Mouse (Mus musculus): ENCODE measurements at regions not wholly inside any gene's neighbourhood (a gene's known extent, or its start where the extent isn't known, plus 50 kb on each side); places are given as distances from the start of the nearest gene placed in this dataset.

DNA sequence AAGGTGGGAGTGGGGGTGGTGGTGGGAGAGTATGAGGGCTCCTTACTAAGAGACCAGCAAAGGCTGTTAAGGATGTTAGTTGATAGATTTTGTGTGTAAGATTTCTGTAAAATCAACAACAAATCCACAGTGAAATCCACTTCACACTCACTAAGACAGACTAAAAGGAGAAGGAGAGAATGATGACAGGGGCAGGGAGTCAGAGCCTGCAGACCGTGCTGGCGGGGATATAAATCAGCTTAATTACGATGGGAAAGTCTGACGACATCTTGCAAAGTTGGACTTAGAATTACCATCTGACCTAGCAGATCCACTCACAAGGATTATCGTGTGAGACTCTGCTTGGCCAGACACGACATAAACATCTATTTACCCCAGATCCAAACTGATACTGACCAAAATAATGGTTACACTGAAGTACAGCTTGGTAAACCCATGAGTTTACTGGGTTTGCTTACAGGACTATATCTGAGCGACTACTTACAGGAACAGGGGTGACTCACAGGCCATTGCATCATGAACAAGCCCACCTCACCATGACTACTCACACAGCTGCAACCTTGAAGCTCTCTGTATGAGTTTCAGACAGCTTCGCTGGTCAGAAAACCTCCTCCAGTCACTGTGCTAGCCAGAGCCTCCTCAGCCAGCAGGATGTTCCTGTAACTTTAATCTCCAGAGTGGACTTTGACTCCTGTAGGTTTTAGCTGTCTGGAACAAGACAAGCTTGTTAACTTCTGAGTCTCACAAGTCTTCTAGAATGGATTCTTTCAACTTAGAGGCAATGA is 50.5 kb upstream of the Ednra start:
- no peak overlapping the region for H3K27ac ChIP-seq (ENCODE audit: low read depth, low read length)
- H3K4me2 ChIP-seq (replicated peaks; ENCODE audit: low read depth, low read length), result no peak overlapping the region
- WGBS, result 82% methylated on average over 8 of the region's 8 CpGs
- H3K27me3 ChIP-seq (ENCODE audit: control insufficient read depth, insufficient read depth, low read length), result no peaks in the 10 kb centered on the region
- H3K4me3 ChIP-seq (ENCODE audit: low read depth, low read length), result no peak overlapping the region
- no peaks in the 10 kb centered on the region for H3K9me3 ChIP-seq (ENCODE audit: control insufficient read depth, low read length)
- no peaks in the 10 kb centered on the region for H3K36me3 ChIP-seq (ENCODE audit: control insufficient read depth, insufficient read depth, low read length)
- H3K4me1 ChIP-seq (replicated peaks; ENCODE audit: control insufficient read depth, insufficient read depth, low read length), result no peaks in the 10 kb centered on the region
- DNase-seq (ENCODE audit: low spot score) (no peak), ATAC-seq (ENCODE audit: low FRiP score) (no peak)
- no peak overlapping the region for H3K9ac ChIP-seq (ENCODE audit: low read depth, low read length)

DNA sequence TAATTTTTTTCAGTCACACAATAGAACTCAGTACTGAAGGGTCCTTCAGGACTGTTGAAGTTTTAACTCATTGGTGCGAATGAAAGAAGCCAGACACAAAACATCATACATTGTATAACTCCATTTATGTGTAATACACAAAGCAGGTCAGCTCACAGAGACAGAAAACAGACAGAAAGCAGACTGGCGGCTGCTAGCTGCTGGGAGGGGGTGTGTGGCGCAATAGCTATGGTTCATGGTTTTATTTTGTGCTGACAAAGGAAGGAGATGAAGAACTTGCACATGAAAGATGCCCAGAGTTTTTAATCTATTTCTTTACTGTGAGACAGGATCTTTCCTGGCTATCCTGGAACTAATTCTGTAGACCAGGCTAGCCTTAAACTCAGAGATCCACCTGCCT is 51.3 kb upstream of the Ednra start:
- no peaks in the 10 kb centered on the region for H3K9me3 ChIP-seq (ENCODE audit: control insufficient read depth, low read length)
- ATAC-seq (ENCODE audit: low FRiP score) (no peak), DNase-seq (ENCODE audit: low spot score) (no peak)
- H3K27ac ChIP-seq (ENCODE audit: low read depth, low read length), result no peak overlapping the region
- no peak overlapping the region for H3K4me3 ChIP-seq (ENCODE audit: low read depth, low read length)
- WGBS, result 88% methylated on average over 3 of the region's 3 CpGs
- no peaks in the 10 kb centered on the region for H3K27me3 ChIP-seq (ENCODE audit: control insufficient read depth, insufficient read depth, low read length)
- no peaks in the 10 kb centered on the region for H3K4me1 ChIP-seq (replicated peaks; ENCODE audit: control insufficient read depth, insufficient read depth, low read length)
- no peaks in the 10 kb centered on the region for H3K36me3 ChIP-seq (ENCODE audit: control insufficient read depth, insufficient read depth, low read length)
- no peak overlapping the region for H3K4me2 ChIP-seq (replicated peaks; ENCODE audit: low read depth, low read length)
- no peak overlapping the region for H3K9ac ChIP-seq (ENCODE audit: low read depth, low read length)

DNA sequence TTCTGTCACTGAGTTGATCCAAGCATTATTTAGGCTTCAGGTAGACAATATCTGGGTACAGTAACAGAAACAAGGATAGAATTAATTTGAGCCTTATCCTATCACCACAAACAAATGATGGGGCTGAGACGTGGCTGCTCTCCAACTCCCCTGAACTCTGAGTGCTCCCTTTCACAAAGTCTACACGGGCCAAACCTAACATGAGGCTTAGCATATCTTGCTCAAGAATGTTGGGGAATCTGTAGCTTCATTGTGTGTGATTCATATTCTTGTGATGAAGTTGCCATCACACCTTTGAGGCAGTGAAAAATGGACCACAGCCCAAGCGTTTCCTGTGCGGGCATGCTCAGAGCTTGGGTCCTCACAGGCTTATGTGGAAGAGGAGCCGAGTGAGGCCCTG is 53.3 kb upstream of the Ednra start:
- Histone ChIP-seq H3K4me2 (replicated peaks; ENCODE audit: low read depth, low read length) (no peak overlapping the region), H3K4me1 (replicated peaks; ENCODE audit: control insufficient read depth, insufficient read depth, low read length) (no peaks in the 10 kb centered on the region), H3K27me3 (ENCODE audit: control insufficient read depth, insufficient read depth, low read length) (no peaks in the 10 kb centered on the region), H3K36me3 (ENCODE audit: control insufficient read depth, insufficient read depth, low read length) (no peaks in the 10 kb centered on the region), H3K27ac (ENCODE audit: low read depth, low read length) (no peak overlapping the region), H3K9me3 (ENCODE audit: control insufficient read depth, low read length) (no peaks in the 10 kb centered on the region), H3K4me3 (ENCODE audit: low read depth, low read length) (no peak overlapping the region), H3K9ac (ENCODE audit: low read depth, low read length) (no peak overlapping the region)
- 89% methylated on average over 5 of the region's 5 CpGs for WGBS
- ATAC-seq (ENCODE audit: low FRiP score), result no peak
- no peak for DNase-seq (ENCODE audit: low spot score)

DNA sequence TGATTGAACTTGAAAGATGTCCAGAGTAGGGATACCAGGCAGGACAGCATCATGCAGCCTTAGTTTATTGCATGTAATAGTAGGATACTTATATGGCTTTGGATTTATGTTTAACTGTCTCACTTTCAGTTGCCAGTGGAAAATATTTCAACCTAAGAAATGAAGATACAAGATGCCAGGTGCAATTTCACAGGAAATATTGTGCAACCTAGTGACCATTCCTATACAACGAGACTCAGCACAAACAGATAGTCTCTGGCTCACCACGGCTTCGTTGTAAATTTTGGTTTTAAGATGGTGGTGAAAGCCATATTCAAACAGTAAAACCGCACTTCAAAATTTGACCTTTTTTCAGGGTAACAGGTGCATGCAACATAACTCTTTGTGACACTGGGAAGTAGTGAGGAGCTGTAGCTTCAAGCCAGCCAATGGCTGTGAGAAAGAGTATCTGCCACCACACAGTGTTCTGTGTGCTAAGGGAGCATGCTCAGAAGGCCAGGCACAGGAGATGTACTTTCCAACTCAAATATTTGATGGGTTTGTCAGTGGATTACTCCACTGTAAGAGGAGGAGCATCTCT is 61.5 kb upstream of the Ednra start:
- Histone ChIP-seq H3K4me1 (replicated peaks; ENCODE audit: control insufficient read depth, insufficient read depth, low read length) (no peaks in the 10 kb centered on the region), H3K9ac (ENCODE audit: low read depth, low read length) (no peak overlapping the region), H3K27ac (ENCODE audit: low read depth, low read length) (no peak overlapping the region), H3K4me2 (replicated peaks; ENCODE audit: low read depth, low read length) (no peak overlapping the region), H3K36me3 (ENCODE audit: control insufficient read depth, insufficient read depth, low read length) (no peaks in the 10 kb centered on the region), H3K4me3 (ENCODE audit: low read depth, low read length) (no peak overlapping the region), H3K27me3 (ENCODE audit: control insufficient read depth, insufficient read depth, low read length) (no peaks in the 10 kb centered on the region), H3K9me3 (ENCODE audit: control insufficient read depth, low read length) (no peaks in the 10 kb centered on the region)
- ATAC-seq (ENCODE audit: low FRiP score) (no peak), DNase-seq (ENCODE audit: low spot score) (no peak)
- WGBS, result 86% methylated on average over 4 of the region's 4 CpGs

DNA sequence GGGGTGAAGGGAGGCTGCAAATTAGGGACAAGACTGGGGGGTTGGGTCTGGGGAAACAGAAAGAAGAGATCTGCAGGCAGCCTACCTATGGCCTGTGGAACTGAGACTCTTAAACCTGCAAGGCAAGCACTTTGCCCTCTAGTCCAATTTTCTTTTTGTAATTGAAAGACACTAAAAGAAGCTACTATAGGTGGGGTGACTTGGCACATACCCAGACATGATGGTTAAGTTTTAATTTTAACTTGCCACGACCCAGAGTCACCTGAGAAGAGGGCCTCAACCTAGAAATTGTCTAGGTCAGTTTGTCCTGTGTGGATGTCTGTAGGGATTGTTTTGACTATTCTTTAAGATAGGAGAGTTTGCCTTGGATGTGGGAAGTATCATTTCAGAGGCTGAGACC is 70.6 kb upstream of the Ednra start:
- no peaks in the 10 kb centered on the region for H3K27me3 ChIP-seq (ENCODE audit: control insufficient read depth, insufficient read depth, low read length)
- H3K9ac ChIP-seq (ENCODE audit: low read depth, low read length), result no peak overlapping the region
- H3K4me2 ChIP-seq (replicated peaks; ENCODE audit: low read depth, low read length), result no peak overlapping the region
- no peaks in the 10 kb centered on the region for H3K9me3 ChIP-seq (ENCODE audit: control insufficient read depth, low read length)
- H3K4me1 ChIP-seq (replicated peaks; ENCODE audit: control insufficient read depth, insufficient read depth, low read length), result no peaks in the 10 kb centered on the region
- H3K36me3 ChIP-seq (ENCODE audit: control insufficient read depth, insufficient read depth, low read length), result no peaks in the 10 kb centered on the region
- H3K4me3 ChIP-seq (ENCODE audit: low read depth, low read length), result no peak overlapping the region
- WGBS, result 70% methylated on average over 1 of the region's 1 CpGs
- H3K27ac ChIP-seq (ENCODE audit: low read depth, low read length), result no peak overlapping the region
- DNase-seq (ENCODE audit: low spot score) (no peak), ATAC-seq (ENCODE audit: low FRiP score) (no peak)

DNA sequence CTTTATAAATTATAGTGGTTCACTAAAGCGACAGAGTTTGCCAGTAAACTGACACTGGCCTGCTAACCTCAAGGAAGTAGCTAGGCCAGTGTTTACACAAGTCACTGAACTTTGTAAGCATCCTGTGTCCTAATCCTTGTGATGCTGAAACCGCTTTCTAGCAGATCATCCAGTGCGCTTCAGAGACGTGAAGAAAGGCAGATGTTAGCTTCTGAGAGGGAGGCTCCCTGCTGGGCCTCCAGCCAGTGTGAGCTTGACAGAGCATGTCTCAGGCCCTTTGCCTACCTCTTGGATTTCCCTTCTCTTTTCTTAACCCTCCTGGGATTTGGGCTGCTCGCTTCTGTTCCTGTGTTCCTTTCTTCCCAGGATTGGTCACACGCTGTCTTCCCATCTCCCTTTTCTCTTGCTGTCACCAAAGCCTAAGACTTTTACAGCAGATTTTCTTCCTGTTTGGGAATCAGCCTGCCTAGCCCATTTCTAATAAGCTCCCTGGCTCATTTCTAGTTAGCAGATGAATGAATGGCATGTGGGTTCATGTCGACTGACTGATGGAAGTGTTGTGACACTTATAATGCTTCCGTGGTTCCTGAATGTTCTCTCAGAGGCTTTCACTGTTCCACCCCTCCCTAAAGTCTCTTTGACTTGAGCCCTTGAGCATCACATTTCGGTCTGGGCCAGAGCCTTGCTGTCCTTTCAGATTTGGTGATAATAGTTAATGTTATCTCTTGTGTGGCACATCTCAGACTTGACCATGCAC is 79.1 kb upstream of the Ednra start:
- no peak for DNase-seq (ENCODE audit: low spot score)
- H3K9ac ChIP-seq (ENCODE audit: low read depth, low read length), result no peak overlapping the region
- no peaks in the 10 kb centered on the region for H3K9me3 ChIP-seq (ENCODE audit: control insufficient read depth, low read length)
- no peak for ATAC-seq (ENCODE audit: low FRiP score)
- H3K36me3 ChIP-seq (ENCODE audit: control insufficient read depth, insufficient read depth, low read length), result no peaks in the 10 kb centered on the region
- 78% methylated on average over 9 of the region's 9 CpGs for WGBS
- no peaks in the 10 kb centered on the region for H3K4me1 ChIP-seq (replicated peaks; ENCODE audit: control insufficient read depth, insufficient read depth, low read length)
- H3K27me3 ChIP-seq (ENCODE audit: control insufficient read depth, insufficient read depth, low read length), result no peaks in the 10 kb centered on the region
- no peak overlapping the region for H3K27ac ChIP-seq (ENCODE audit: low read depth, low read length)
- H3K4me3 ChIP-seq (ENCODE audit: low read depth, low read length), result no peak overlapping the region
- no peak overlapping the region for H3K4me2 ChIP-seq (replicated peaks; ENCODE audit: low read depth, low read length)

DNA sequence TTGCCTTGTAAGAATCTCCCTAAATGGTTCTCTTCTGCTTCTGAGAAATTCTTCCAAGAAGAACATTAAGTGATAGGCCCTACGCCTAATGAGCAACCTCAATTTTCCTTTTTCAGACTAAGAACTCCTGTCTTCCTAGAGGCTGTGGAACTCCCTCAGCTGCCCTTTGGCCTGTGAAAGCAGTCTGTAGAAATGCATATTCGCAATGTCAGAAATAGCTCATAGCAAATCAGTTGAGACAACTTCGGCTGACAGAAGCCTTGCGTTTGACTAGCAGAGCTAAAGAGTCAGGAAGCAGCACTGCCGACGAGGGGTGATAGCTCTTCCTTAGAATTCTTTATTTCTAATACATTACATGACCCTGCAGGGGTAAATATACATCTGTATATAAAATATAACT is 80.3 kb upstream of the Ednra start:
- Histone ChIP-seq H3K9me3 (ENCODE audit: control insufficient read depth, low read length) (no peaks in the 10 kb centered on the region), H3K9ac (ENCODE audit: low read depth, low read length) (no peak overlapping the region), H3K4me3 (ENCODE audit: low read depth, low read length) (no peak overlapping the region), H3K4me2 (replicated peaks; ENCODE audit: low read depth, low read length) (no peak overlapping the region), H3K36me3 (ENCODE audit: control insufficient read depth, insufficient read depth, low read length) (no peaks in the 10 kb centered on the region), H3K27ac (ENCODE audit: low read depth, low read length) (no peak overlapping the region), H3K27me3 (ENCODE audit: control insufficient read depth, insufficient read depth, low read length) (no peaks in the 10 kb centered on the region), H3K4me1 (replicated peaks; ENCODE audit: control insufficient read depth, insufficient read depth, low read length) (no peaks in the 10 kb centered on the region)
- WGBS, result 87% methylated on average over 6 of the region's 6 CpGs
- ATAC-seq (ENCODE audit: low FRiP score) (no peak), DNase-seq (ENCODE audit: low spot score) (no peak)

DNA sequence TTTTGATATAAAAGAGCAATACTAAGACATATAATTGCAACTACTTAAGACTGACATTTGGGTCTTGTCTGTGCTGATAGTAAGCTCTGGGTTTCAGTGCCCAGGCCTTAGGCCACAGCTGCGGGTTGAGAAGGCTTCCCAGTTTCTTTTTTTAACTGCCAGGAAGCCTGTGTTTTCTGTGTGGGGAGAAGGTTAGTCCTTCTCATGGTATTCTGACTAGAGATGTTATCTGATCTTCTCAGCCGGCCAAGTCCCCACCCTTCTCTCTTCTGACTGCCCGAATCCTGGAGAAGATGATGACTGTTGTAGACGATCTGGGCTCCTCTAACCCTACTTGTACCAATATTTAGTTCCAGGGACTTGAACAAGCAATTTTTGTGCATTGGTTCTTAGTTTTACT is 80.7 kb upstream of the Ednra start:
- Histone ChIP-seq H3K9ac (ENCODE audit: low read depth, low read length) (no peak overlapping the region), H3K4me3 (ENCODE audit: low read depth, low read length) (no peak overlapping the region), H3K27me3 (ENCODE audit: control insufficient read depth, insufficient read depth, low read length) (no peaks in the 10 kb centered on the region), H3K36me3 (ENCODE audit: control insufficient read depth, insufficient read depth, low read length) (no peaks in the 10 kb centered on the region), H3K27ac (ENCODE audit: low read depth, low read length) (no peak overlapping the region), H3K4me1 (replicated peaks; ENCODE audit: control insufficient read depth, insufficient read depth, low read length) (no peaks in the 10 kb centered on the region), H3K4me2 (replicated peaks; ENCODE audit: low read depth, low read length) (no peak overlapping the region), H3K9me3 (ENCODE audit: control insufficient read depth, low read length) (no peaks in the 10 kb centered on the region)
- DNase-seq (ENCODE audit: low spot score) (no peak), ATAC-seq (ENCODE audit: low FRiP score) (no peak)
- WGBS, result 68% methylated on average over 4 of the region's 4 CpGs

DNA sequence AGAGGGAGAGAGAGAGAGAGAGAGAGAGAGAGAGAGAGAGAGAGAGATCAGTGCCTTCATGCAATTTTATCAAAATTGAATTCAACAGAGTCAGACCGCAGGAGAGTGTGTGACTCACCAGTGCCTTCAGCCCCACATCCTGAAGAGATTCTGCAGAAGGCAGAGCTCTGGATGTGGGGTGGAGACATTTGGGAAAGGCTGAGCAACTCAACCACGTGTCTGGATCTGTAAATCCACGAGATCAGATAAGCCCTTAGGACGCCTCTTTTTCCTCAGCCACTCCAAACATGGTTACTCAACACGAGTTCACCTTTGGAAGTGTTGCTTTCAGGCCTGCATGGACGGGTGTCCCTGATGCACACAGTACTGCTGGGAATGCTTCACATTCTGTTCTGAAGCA is 81.4 kb upstream of the Ednra start:
- H3K36me3 ChIP-seq (ENCODE audit: control insufficient read depth, insufficient read depth, low read length), result no peaks in the 10 kb centered on the region
- DNase-seq (ENCODE audit: low spot score), result no peak
- H3K27me3 ChIP-seq (ENCODE audit: control insufficient read depth, insufficient read depth, low read length), result no peaks in the 10 kb centered on the region
- H3K9me3 ChIP-seq (ENCODE audit: control insufficient read depth, low read length), result no peaks in the 10 kb centered on the region
- 89% methylated on average over 6 of the region's 6 CpGs for WGBS
- H3K4me1 ChIP-seq (replicated peaks; ENCODE audit: control insufficient read depth, insufficient read depth, low read length), result no peaks in the 10 kb centered on the region
- H3K27ac ChIP-seq (ENCODE audit: low read depth, low read length), result no peak overlapping the region
- H3K9ac ChIP-seq (ENCODE audit: low read depth, low read length), result no peak overlapping the region
- no peak overlapping the region for H3K4me3 ChIP-seq (ENCODE audit: low read depth, low read length)
- H3K4me2 ChIP-seq (replicated peaks; ENCODE audit: low read depth, low read length), result no peak overlapping the region
- ATAC-seq (ENCODE audit: low FRiP score), result no peak

Data from hindbrain, embryonic 11.5 days (tissue).